Mouse (Mus musculus): ENCODE results near the gene Sclt1. TPM values are rescaled to one million over a fixed set of nuclear protein-coding genes. Genes with fewer than 3 reads are reported as not detected.
"Not testable (repeated sequence)": the region's sequence is repeated elsewhere in the genome, so short reads cannot be mapped to it uniquely, and the experiment has no call there.

The Sclt1 gene
- total RNA-seq (2021): 10 to 100 TPM; 12.4 to 14.2 TPM
- long read RNA-seq, experiment 1, transcript Sclt1-201 (21 exons, 3,005 nt): major isoform, 7 of 14 reads
- long read RNA-seq, experiment 1, partial matches to known transcripts: 0 of 14 reads
- long read RNA-seq, experiment 1, other reads (novel, unspliced or antisense): 6 of 14 reads
- long read RNA-seq, experiment 2, partial matches to known transcripts: 0 of 6 reads
- long read RNA-seq, experiment 2, other reads (novel, unspliced or antisense): 1 of 6 reads

- intact Hi-C loops (cut with DNase I): no loop called here
These were observed at the start of gene Sclt1, which contains the start of gene D3Ertd751e for GRCm38 (mm10) chr3:41742278-41742934. Gene Sclt1, minus strand, starts transcription at chr3:41742514. Gene D3Ertd751e, plus strand, starts transcription at chr3:41742611.

GRCm38 (mm10) chr3:41762091-41762490 is 19.8 kb upstream of the Sclt1 start:
- intact Hi-C loops (cut with DNase I): no loop called here

More at GRCm38 (mm10) chr3:41742278-41742934, at the start of gene Sclt1, which contains the start of gene D3Ertd751e:
- peak; percentile 98 for DNase-seq (ENCODE audit: low spot score in 2 of 2)

GRCm38 (mm10) chr3:41754556-41754955 is 12.2 kb upstream of the Sclt1 start:
- intact Hi-C loops (cut with DNase I): no loop called here

More at GRCm38 (mm10) chr3:41762091-41762490, 19.8 kb upstream of the Sclt1 start:
- DNase-seq (ENCODE audit: low spot score in 2 of 2): no peak

GRCm38 (mm10) chr3:41743436-41743835 is 1.1 kb upstream of the Sclt1 start:
- no peak for DNase-seq (ENCODE audit: low spot score in 2 of 2)
- intact Hi-C loops (cut with DNase I): no loop called here

More at GRCm38 (mm10) chr3:41754556-41754955, 12.2 kb upstream of the Sclt1 start:
- no peak for DNase-seq (ENCODE audit: low spot score in 2 of 2)

- intact Hi-C loops (cut with DNase I): no loop called here
- DNase-seq (ENCODE audit: low spot score in 2 of 2): peak; percentile 12 to 17
These were observed 575 bp downstream of the Sclt1 start for GRCm38 (mm10) chr3:41741601-41742277.

GRCm38 (mm10) chr3:41695681-41696080 is 46.6 kb downstream of the Sclt1 start:
- intact Hi-C loops (cut with DNase I): no loop called here
- DNase-seq (ENCODE audit: low spot score in 2 of 2): no peak

- DNase-seq (ENCODE audit: low spot score in 2 of 2): no peak
- intact Hi-C loops (cut with DNase I): no loop called here
These were observed 49.7 kb downstream of the Sclt1 start for GRCm38 (mm10) chr3:41692440-41693142.

- DNase-seq (ENCODE audit: low spot score in 2 of 2); intact Hi-C loops (cut with DNase I): not testable (repeated sequence)
These were observed 52.1 kb downstream of the Sclt1 start for GRCm38 (mm10) chr3:41690114-41690640.

GRCm38 (mm10) chr3:41686396-41686795 is 55.9 kb downstream of the Sclt1 start:
- intact Hi-C loops (cut with DNase I): no loop called here
- no peak for DNase-seq (ENCODE audit: low spot score in 2 of 2)

- intact Hi-C loops (cut with DNase I): no loop called here
- no peak for DNase-seq (ENCODE audit: low spot score in 2 of 2)
These were observed 60.2 kb downstream of the Sclt1 start for GRCm38 (mm10) chr3:41682084-41682483.

GRCm38 (mm10) chr3:41676648-41677047 is 65.7 kb downstream of the Sclt1 start:
- intact Hi-C loops (cut with DNase I): no loop called here
- no peak for DNase-seq (ENCODE audit: low spot score in 2 of 2)

- no peak for DNase-seq (ENCODE audit: low spot score in 2 of 2)
- intact Hi-C loops (cut with DNase I): no loop called here
These were observed 67.5 kb downstream of the Sclt1 start for GRCm38 (mm10) chr3:41674778-41675177.

- intact Hi-C loops (cut with DNase I): no loop called here
- DNase-seq (ENCODE audit: low spot score in 2 of 2): no peak
These were observed 86.7 kb downstream of the Sclt1 start for GRCm38 (mm10) chr3:41655642-41656041.

GRCm38 (mm10) chr3:41620971-41621370 is 121.3 kb downstream of the Sclt1 start:
- DNase-seq (ENCODE audit: low spot score in 2 of 2): no peak
- intact Hi-C loops (cut with DNase I): no loop called here

GRCm38 (mm10) chr3:41618488-41618887 is 123.8 kb downstream of the Sclt1 start:
- DNase-seq (ENCODE audit: low spot score in 2 of 2): no peak
- intact Hi-C loops (cut with DNase I): no loop called here

GRCm38 (mm10) chr3:41618036-41618435 is 124.3 kb downstream of the Sclt1 start:
- DNase-seq (ENCODE audit: low spot score in 2 of 2): no peak
- intact Hi-C loops (cut with DNase I): no loop called here

- intact Hi-C loops (cut with DNase I): no loop called here
- DNase-seq (ENCODE audit: low spot score in 2 of 2): no peak
These were observed 127.9 kb downstream of the Sclt1 start for GRCm38 (mm10) chr3:41614230-41614985.

- no peak for DNase-seq (ENCODE audit: low spot score in 2 of 2)
- intact Hi-C loops (cut with DNase I): no loop called here
These were observed 128.6 kb downstream of the Sclt1 start for GRCm38 (mm10) chr3:41613706-41614105.

- intact Hi-C loops (cut with DNase I): no loop called here
These were observed 130.1 kb downstream of the Sclt1 start for GRCm38 (mm10) chr3:41612211-41612610.

More at GRCm38 (mm10) chr3:41612211-41612610, 130.1 kb downstream of the Sclt1 start:
- DNase-seq (ENCODE audit: low spot score in 2 of 2): no peak
